Mouse (Mus musculus): ENCODE results near the gene 2610042L04Rik.
"Not testable (repeated sequence)": the region's sequence is repeated elsewhere in the genome, so short reads cannot be mapped to it uniquely, and the experiment has no call there.

Gene 2610042L04Rik

DNA sequence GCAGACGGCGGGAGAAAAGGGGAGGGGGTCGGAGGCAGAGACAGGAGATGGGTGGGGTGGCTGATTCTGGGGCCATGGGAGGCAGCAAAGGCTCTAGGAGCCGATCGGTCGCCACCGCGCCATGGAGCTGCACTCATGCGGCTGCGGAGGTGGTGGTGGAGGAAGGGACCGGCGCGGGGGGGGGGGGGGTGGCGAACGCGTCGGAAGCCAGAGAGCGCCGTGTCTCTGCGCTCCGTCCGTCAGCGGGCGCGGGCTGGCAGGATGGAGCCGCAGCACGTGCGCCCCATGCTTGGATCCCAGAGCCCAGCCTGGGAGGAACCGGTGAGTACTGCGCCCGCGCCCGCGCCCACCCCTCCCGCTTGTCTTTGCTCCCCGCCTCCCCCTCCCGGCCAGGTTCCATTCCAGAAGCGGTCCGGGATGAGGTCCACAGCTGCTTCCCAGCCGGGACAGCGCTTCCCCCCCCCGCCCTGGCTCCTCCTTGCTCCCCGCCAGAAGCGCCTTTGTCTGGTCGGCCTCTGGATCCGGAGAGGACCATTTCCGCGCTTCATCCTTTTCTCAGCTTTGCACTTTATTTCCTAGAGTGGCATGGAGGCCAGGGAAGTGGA lies at the start of gene 2610042L04Rik:
TSS of gene 2610042L04Rik (plus strand) at position 288 of the 605 bp plus-strand sequence.
- DNase-seq (ENCODE audit: low read depth, low spot score): not testable (repeated sequence)

GRCm38 (mm10) chr14:4316983-4317382 lies 17.6 kb upstream of the 2610042L04Rik start, which contains the start of gene Gm3149:
Gene Gm3149, plus strand, starts transcription at chr14:4317283.
- DNase-seq (ENCODE audit: low read depth, low spot score): not testable (repeated sequence)

GRCm38 (mm10) chr14:4335506-4335905 lies 943 bp downstream of the 2610042L04Rik start:
- DNase-seq (ENCODE audit: low read depth, low spot score): not testable (repeated sequence)

DNA sequence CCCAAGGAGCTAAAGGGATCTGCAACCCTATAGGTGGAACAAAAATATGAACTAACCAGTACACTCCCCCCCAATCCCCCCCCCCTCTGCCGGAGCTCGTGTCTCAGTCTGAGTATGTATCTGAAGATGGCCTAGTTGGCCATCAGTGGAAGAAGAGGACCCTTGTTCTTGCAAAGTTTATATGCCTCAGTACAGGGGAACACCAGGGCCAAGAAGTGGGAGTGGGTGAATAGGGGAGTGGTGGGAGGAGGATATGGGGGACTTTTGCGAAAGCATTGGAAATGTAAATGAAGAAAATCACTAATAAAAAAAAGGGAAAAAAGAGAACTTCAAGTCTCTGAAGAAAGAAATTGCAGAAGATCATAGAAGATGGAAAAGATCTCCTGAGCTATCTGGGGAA lies 34.4 kb downstream of the 2610042L04Rik start:
- not testable (repeated sequence) for DNase-seq (ENCODE audit: low read depth, low spot score)

- not testable (repeated sequence) for DNase-seq (ENCODE audit: low read depth, low spot score)
Observed at GRCm38 (mm10) chr14:4369691-4370090, 35.1 kb downstream of the 2610042L04Rik start.

- DNase-seq (ENCODE audit: low read depth, low spot score): not testable (repeated sequence)
Observed at GRCm38 (mm10) chr14:4377871-4378270, 43.3 kb downstream of the 2610042L04Rik start.

DNA sequence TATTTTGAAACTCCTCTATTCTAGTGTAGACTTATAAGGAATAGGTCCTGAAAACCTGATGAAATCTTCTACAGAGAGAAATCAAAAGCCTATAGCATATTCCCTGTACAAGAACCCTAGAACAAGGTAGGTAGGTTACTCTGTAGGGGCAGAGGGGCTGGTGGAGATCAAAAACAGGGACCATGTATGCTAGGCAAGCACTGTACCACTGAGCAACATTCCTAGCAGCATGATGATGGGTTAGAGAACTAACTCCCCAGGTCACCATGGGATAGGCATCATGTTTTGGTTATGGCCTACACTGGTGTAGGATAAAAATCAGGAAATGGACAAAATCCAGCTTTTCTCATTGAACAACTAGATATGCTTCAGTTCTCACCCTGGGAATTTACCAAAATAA lies 51.0 kb downstream of the 2610042L04Rik start:
- DNase-seq (ENCODE audit: low read depth, low spot score): not testable (repeated sequence)

DNA sequence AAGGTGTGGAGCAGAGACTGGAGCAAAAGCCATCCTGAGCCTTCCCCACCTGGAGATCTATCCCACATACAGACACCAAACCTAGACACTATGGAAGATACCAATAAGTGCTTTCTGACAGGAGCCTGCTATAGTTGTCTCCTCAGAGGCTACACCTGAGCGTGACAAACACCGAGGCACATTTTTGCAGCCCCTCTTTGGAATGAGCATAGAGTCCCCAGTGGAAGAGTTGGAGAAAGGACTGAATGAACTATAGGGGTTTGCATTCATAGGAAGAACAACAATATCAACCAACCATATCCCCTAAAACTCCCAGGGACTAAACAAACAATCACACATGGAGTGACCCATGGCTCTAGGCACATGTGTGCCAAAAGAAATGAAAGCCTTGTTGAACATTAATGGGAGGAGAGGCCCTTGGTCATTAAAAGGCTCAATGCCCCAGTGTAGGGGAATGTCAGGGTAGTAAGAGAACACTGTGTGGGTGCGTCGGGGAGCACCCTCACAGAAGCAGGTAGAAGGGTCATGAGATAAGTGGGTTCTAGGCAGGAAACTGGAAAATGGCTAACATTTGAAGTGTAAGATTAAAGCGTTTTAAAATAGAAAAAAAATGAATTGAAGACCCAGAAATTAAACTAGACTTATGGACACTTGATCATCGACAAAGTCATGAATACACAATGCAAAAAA lies 58.4 kb downstream of the 2610042L04Rik start:
- DNase-seq (ENCODE audit: low read depth, low spot score): not testable (repeated sequence)

DNA sequence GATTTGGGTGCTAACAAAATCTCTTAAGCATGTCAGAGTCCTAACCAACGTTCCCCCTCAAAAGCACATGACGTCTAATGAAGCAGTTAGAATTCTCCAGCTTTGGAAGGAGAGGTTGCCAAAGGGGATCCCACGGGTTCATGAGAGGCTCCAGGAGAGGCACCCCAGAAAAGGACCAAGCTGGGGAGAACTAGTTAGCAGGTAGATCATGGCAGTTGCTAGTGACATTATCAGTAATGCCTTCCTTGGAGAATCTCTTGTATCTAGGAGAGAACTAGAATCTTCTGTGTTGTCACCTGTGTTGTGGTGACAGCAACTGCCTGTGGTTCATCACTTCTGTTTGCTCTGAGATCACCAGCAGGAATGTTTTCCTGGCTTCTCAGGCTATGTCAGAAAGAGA lies 62.7 kb downstream of the 2610042L04Rik start, which contains the start of gene Gm3159:
TSS of gene Gm3159 (plus strand) at position 301 of the 400 bp plus-strand sequence.
- not testable (repeated sequence) for DNase-seq (ENCODE audit: low read depth, low spot score)

DNA sequence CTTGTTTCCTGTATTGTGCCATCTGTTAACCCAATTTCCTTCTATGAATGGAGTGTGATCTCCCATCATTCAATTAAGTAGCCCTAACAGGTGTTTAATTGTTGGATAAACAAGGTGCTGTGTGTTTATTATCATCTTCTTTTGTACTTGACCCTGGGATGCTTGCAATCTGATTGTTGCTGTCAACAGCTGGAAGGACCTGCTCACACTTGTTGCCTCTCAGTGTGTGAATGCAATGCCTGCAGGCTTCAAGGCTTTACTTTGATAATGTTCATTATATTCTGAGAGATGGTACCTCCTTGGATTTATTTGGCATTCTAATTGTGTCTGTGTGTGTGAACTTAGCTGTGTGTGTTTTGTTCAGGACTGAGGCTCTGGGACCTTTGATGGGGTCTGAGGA lies 64.1 kb downstream of the 2610042L04Rik start:
- not testable (repeated sequence) for DNase-seq (ENCODE audit: low read depth, low spot score)

DNA sequence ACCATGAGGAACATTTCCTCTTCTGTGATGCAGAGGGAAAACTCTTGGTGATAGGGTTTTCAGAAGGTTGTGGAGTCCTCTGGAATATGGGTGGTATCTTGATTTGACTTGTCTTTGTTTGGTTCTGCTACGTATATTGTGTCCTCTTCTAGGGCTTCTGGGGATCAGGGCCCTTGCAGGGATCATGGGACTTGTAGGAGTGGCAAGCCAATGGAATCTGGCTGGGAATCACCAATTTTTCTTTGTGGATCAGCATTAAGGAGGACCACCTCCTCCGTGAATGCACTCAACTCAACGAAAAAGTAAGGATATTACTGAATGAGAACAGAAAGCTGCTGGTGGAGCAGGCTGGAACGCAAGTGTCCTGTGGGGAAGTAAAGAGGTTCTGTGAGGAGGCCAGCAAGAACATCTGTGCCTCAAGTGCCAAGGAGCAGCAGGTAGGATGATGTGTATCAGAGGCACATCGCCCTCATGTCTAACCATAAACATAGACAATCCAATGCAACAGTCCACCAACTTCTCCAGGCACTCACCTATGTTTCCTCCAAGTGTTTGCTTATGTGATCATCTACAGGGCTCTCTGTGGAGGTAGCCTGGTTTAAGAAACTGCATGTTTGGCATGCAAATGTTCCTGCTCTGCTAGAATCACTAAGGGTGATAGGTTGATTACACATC lies 65.7 kb downstream of the 2610042L04Rik start:
- not testable (repeated sequence) for DNase-seq (ENCODE audit: low read depth, low spot score)

GRCm38 (mm10) chr14:4401245-4401644 lies 66.7 kb downstream of the 2610042L04Rik start:
- DNase-seq (ENCODE audit: low read depth, low spot score): not testable (repeated sequence)

DNA sequence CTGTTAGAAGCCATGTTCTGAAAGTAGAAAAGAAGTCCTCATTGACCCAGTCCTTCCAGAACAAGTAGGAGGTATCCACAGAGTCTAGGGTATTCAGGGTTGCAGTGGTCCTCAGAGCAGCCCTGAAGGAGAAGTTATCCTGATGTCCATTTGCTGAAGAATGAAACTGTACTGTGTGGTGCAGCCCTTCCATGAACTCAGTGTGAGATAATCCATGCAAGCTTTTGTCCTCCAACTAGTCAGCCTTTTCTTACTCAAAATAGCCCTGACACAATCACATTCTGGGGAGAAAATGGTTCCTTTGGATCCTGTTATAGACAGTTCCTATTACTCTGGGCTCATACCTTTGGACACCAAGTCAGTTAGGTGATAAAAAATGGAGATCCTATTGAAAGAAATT lies 69.3 kb downstream of the 2610042L04Rik start:
- DNase-seq (ENCODE audit: low read depth, low spot score): not testable (repeated sequence)
